Comparison of ENCODE assay signal across 10 mouse cellular contexts in the genomic region with DNA sequence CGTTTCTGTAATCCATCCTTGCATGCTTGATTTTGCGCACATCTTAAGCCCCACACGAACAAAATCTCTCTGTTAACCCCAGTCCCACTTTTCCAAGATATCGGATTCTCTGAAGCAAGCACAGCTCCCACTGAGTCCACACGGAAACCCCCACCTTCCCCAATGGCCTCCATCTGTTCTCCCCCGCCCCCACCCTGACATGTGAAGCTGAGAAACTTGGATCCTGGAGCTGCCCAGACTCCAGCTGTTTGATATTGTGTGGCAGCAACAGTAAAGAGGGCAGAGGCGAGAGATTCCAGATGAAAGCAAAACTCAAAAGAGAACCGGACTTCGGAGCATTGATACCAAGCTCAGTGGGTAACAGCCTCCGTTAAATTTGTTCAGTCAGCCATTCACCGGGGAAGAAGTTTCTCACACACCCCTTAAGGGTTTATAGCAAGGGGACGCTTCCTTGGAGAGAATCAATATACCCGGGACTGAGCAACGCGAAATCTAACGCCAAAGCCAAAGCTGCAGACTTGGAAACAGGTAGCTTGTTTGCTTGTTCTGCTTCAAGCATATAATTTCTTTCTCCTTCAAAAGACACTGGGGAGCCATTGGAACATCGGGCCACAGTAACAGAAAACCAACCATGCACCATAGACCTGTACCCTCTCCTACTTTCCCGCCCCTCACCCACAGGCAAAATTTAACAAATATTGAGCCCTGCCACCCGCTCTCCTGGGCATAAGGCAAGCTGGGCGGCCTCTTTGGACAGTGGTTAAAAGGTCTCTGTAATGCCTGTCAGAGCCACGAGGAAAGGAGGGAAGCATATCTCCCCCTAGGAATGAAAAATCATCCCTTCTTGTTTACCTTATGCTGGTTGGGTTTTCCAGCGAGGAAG. TPM values are rescaled to one million over a fixed set of nuclear protein-coding genes. Genes with fewer than 3 reads are reported as not detected.
A peak's percentile ranks its signal among the peaks of the same experiment; 100 is the strongest.
DNase-seq lines count a peak whose midpoint lies in the region; ATAC-seq and TF ChIP-seq lines count a peak whose summit lies in the region.
"Had no signal": no experiment of that assay in that cellular context is flagged by ENCODE, and none has a peak within 500 bp of the region (broad histone marks: within the 10 kb centered on the region; RNA-seq: fewer than 3 reads in every experiment).

No protein-coding gene starts in this region.

- DNase-seq in heart, embryonic 10.5 days (ENCODE audit: low spot score) = peak; percentile 68
- no peak for DNase-seq in heart, postnatal 25 days (ENCODE audit: low spot score)
- DNase-seq in forebrain, postnatal 0 days = no peak
- no peak for DNase-seq in spleen, postnatal 4 days (ENCODE audit: low spot score in 2 of 2)
- no peak for DNase-seq in right cerebral cortex, postnatal 4 days
- DNase-seq in ovary, adult 18-20 months (ENCODE audit: low spot score) = no peak
- DNase-seq: lung, adult 18-20 months had no signal

- H3K9ac ChIP-seq in forebrain, postnatal 0 days = no peak overlapping the region
- H3K9ac ChIP-seq in midbrain, embryonic 15.5 days = no peak overlapping the region

- H3K27me3 ChIP-seq in heart, embryonic 10.5 days (ENCODE audit: insufficient read depth, poor library complexity, severe bottlenecking) = no peaks in the 10 kb centered on the region
- H3K27me3 ChIP-seq in forebrain, postnatal 0 days (ENCODE audit: insufficient read depth, low read length) = no peaks in the 10 kb centered on the region
- H3K27me3 ChIP-seq in midbrain, embryonic 15.5 days (replicated peaks) = no peaks in the 10 kb centered on the region

- no peak for TF ChIP-seq CTCF in forebrain, postnatal 0 days (IDR thresholded peaks at IDR 0.05; ENCODE audit: low read depth)

- peak overlapping the region; percentile 28 for H3K4me2 ChIP-seq in forebrain, postnatal 0 days (ENCODE audit: low read depth)
- H3K4me2 ChIP-seq in midbrain, embryonic 15.5 days = peak overlapping the region; percentile 46

- 50% methylated on average over 22 of the region's 22 CpGs for WGBS in heart, embryonic 10.5 days
- 24% methylated on average over 22 of the region's 22 CpGs for whole genome bisulfite sequencing in forebrain, postnatal 0 days
- 19% methylated on average over 22 of the region's 22 CpGs for WGBS in midbrain, embryonic 15.5 days

- intact Hi-C loops in heart, postnatal 25 days (cut with DNase I) = no loop called here

- H3K36me3 ChIP-seq in heart, embryonic 10.5 days = no peaks in the 10 kb centered on the region
- no peaks in the 10 kb centered on the region for H3K36me3 ChIP-seq in forebrain, postnatal 0 days (ENCODE audit: insufficient read depth)
- no peaks in the 10 kb centered on the region for H3K36me3 ChIP-seq in midbrain, embryonic 15.5 days (replicated peaks)

- no peak; the same call in 1 of the 2 replicates for ATAC-seq in forebrain, postnatal 0 days
- ATAC-seq in midbrain, embryonic 15.5 days (replicated peaks) = peak; percentile 66
- ATAC-seq: intestine, postnatal 0 days had no signal

- H3K4me3 ChIP-seq in heart, embryonic 10.5 days = no peak overlapping the region
- peak overlapping the region; percentile 31; the same call in 1 of the 2 replicates for H3K4me3 ChIP-seq in brown adipose tissue, adult 24 weeks (ENCODE audit: insufficient read depth, low read depth, low read length)
- H3K4me3 ChIP-seq in forebrain, postnatal 0 days (ENCODE audit: low read depth, low read length) = peak overlapping the region; percentile 7
- H3K4me3 ChIP-seq in midbrain, embryonic 15.5 days = peak overlapping the region; percentile 17

- no peaks in the 10 kb centered on the region for H3K9me3 ChIP-seq in heart, embryonic 10.5 days
- no peaks in the 10 kb centered on the region for H3K9me3 ChIP-seq in forebrain, postnatal 0 days (ENCODE audit: low read length)
- H3K9me3 ChIP-seq in midbrain, embryonic 15.5 days = no peaks in the 10 kb centered on the region

- H3K4me1 ChIP-seq in heart, embryonic 10.5 days = 0 out of 2 replicates have a peak, but pooled peaks cover 4% of the 10 kb centered on the region
- H3K4me1 ChIP-seq in brown adipose tissue, adult 24 weeks (ENCODE audit: control insufficient read depth, insufficient read depth, insufficient read length, low read length) = no peaks in the 10 kb centered on the region
- H3K4me1 ChIP-seq in forebrain, postnatal 0 days (ENCODE audit: insufficient read depth) = 0 out of 2 replicates have a peak, but pooled peaks cover 7% of the 10 kb centered on the region
- peaks cover 16% of the 10 kb centered on the region for H3K4me1 ChIP-seq in midbrain, embryonic 15.5 days

- 0 out of 2 replicates have a peak overlapping the region, but pooled peaks have one; percentile 6 for H3K27ac ChIP-seq in heart, embryonic 10.5 days
- H3K27ac ChIP-seq in brown adipose tissue, adult 24 weeks (replicated peaks; ENCODE audit: low read depth, low read length) = no peak overlapping the region
- no peak overlapping the region for H3K27ac ChIP-seq in forebrain, postnatal 0 days (ENCODE audit: low read depth, low read length)
- H3K27ac ChIP-seq in midbrain, embryonic 15.5 days = peak overlapping the region; percentile 40

RNA-seq across cellular contexts. Expression of a gene that starts 6.9 kb away (rescaled TPM):
- 5.4 and 8.7 TPM in 2 replicates for polyA plus RNA-seq in heart, embryonic 10.5 days (2016; fragmentation: Nextera tagmentation; extraction: Ambion mirVana)
- 1 to 10 TPM; 4.5 to 5.8 TPM for total RNA-seq in heart, postnatal 25 days (2021)
- 2.1 and 2.4 TPM in 2 replicates for polyA plus RNA-seq in brown adipose tissue, adult 24 weeks (2012; ENCODE audit: insufficient read depth, insufficient read length, missing spikeins)
- 12.3 TPM in 2 replicates for total RNA-seq in forebrain, postnatal 0 days (2014; rRNA removed)
- polyA plus RNA-seq in forebrain, postnatal 0 days (2015; fragmentation: Nextera tagmentation; extraction: Ambion mirVana) = 2.8 and 3.5 TPM in 2 replicates
- 11.7 and 15.8 TPM in 2 replicates for polyA plus RNA-seq in midbrain, embryonic 15.5 days (2015; fragmentation: Nextera tagmentation; extraction: Ambion mirVana)

Comparison
In these comparisons a context has a peak if more than half of its experiments do, and no peak if none do; other contexts are left out.
1. H3K27ac ChIP-seq: peak in heart, embryonic 10.5 days (single experiment) and midbrain, embryonic 15.5 days (single experiment); none in brown adipose tissue, adult 24 weeks (single experiment) and forebrain, postnatal 0 days (single experiment).